Mouse (Mus musculus) neural tube, embryonic 14.5 days (tissue): Measurements from ENCODE around the gene Mecom. TPM values are rescaled to one million over a fixed set of nuclear protein-coding genes. Genes with fewer than 3 reads are reported as not detected.

ENCODE experiments used
- ATAC-seq: fragments of 200-750 bp; cut with Nextera tagmentation; 2 replicates; pipeline ENCODE4 v1.8.0; 2017; ENCODE audit warnings: low read depth, mild to moderate bottlenecking, moderate TSS enrichment, moderate library complexity
- H3K27ac ChIP-seq: fragments of 300-500 bp; sonication (generic); 2 replicates; pipeline ENCODE4 v1.5.1; 2014; ENCODE audit warnings: low read depth, mild to moderate bottlenecking, control low read depth, low read length, moderate library complexity, mixed read lengths
- H3K27me3 ChIP-seq: fragments of 300-500 bp; sonication (generic); 2 replicates; pipeline ENCODE4 v1.6.1; 2014; ENCODE audit warnings: low read length; ENCODE audit not compliant: control insufficient read depth, insufficient read depth
- H3K36me3 ChIP-seq: fragments of 300-500 bp; sonication (generic); 2 replicates; pipeline ENCODE4 v1.6.1; 2014; ENCODE audit warnings: low read length, mixed read lengths; ENCODE audit not compliant: control insufficient read depth, insufficient read depth
- H3K4me1 ChIP-seq: fragments of 300-500 bp; sonication (generic); 2 replicates; pipeline ENCODE4 v1.6.1; 2014; ENCODE audit warnings: low read length; ENCODE audit not compliant: control insufficient read depth, insufficient read depth
- H3K4me2 ChIP-seq: fragments of 300-500 bp; sonication (generic); 2 replicates; pipeline ENCODE4 v1.6.1; 2014; ENCODE audit warnings: mild to moderate bottlenecking, low read depth, low read length, control low read depth
- H3K4me3 ChIP-seq: fragments of 300-500 bp; sonication (generic); 2 replicates; pipeline ENCODE4 v1.5.1; 2014; ENCODE audit warnings: low read depth, low read length, control low read depth, mixed read lengths
- H3K9ac ChIP-seq: fragments of 300-500 bp; sonication (generic); replicated peaks from 2 replicates; pipeline ENCODE4 v1.6.1; 2014; ENCODE audit warnings: low read depth, mild to moderate bottlenecking, control low read depth, low read length, mixed read lengths
- H3K9me3 ChIP-seq: fragments of 300-500 bp; sonication (generic); 2 replicates; pipeline ENCODE4 v1.6.1; 2016; ENCODE audit warnings: low read length; ENCODE audit not compliant: control insufficient read depth
- WGBS: fragments of 180-500 bp; shearing (Covaris S2); extraction: QIAGEN DNeasy Blood & Tissue Kit; methylation state at CpG from one replicate; pipeline ENCODE4 v1.1.7; 2014; 5-methylcytosine and 5-hydroxymethylcytosine counted together
- polyA plus RNA-seq: library from polyadenylated mRNA; unstranded; fragments of >200 nt; fragmentation: Nextera tagmentation; extraction: Ambion mirVana; gene quantifications from 2 replicates; pipeline ENCODE4 v1.2.1, GENCODE M21; 2014

The Mecom gene
- polyA plus RNA-seq, 1 experiment from 2014 or later: 6.4 TPM

- Histone ChIP-seq H3K4me1 (no peaks in the 10 kb centered on the region), H3K27me3 (no peaks in the 10 kb centered on the region), H3K9ac (no peak overlapping the region), H3K36me3 (no peaks in the 10 kb centered on the region), H3K27ac (no peak overlapping the region), H3K9me3 (no peaks in the 10 kb centered on the region), H3K4me2 (no peak overlapping the region), H3K4me3 (no peak overlapping the region)
- no peak for ATAC-seq
- 83% methylated on average over 4 of the region's 4 CpGs for WGBS
These were observed 571.2 kb downstream of the Mecom start for GRCm38 (mm10) chr3:29976580-29976979.

- H3K27me3 ChIP-seq: no peaks in the 10 kb centered on the region
- H3K36me3 ChIP-seq: no peaks in the 10 kb centered on the region
- no peak overlapping the region for H3K9ac ChIP-seq
- 80% methylated on average over 11 of the region's 11 CpGs for WGBS
- H3K4me3 ChIP-seq: no peak overlapping the region
- no peak overlapping the region for H3K4me2 ChIP-seq
- no peaks in the 10 kb centered on the region for H3K4me1 ChIP-seq
- no peak for ATAC-seq
- H3K9me3 ChIP-seq: no peaks in the 10 kb centered on the region
- H3K27ac ChIP-seq: no peak overlapping the region
These were observed 579.3 kb downstream of the Mecom start for GRCm38 (mm10) chr3:29968433-29968949.

GRCm38 (mm10) chr3:29963953-29964352 is 583.9 kb downstream of the Mecom start:
- H3K4me1 ChIP-seq: no peaks in the 10 kb centered on the region
- no peak overlapping the region for H3K9ac ChIP-seq
- WGBS: 80% methylated on average over 7 of the region's 7 CpGs
- no peak for ATAC-seq
- no peak overlapping the region for H3K27ac ChIP-seq
- no peaks in the 10 kb centered on the region for H3K36me3 ChIP-seq
- no peak overlapping the region for H3K4me3 ChIP-seq
- H3K4me2 ChIP-seq: no peak overlapping the region
- no peaks in the 10 kb centered on the region for H3K27me3 ChIP-seq
- H3K9me3 ChIP-seq: no peaks in the 10 kb centered on the region

- Histone ChIP-seq H3K27me3 (no peaks in the 10 kb centered on the region), H3K9ac (no peak overlapping the region)
- WGBS: 85% methylated on average over 3 of the region's 3 CpGs
These were observed 584.4 kb downstream of the Mecom start for GRCm38 (mm10) chr3:29963447-29963846.

GRCm38 (mm10) chr3:29959051-29959450 is 588.8 kb downstream of the Mecom start:
- ATAC-seq: no peak
- WGBS: 86% methylated on average over 3 of the region's 3 CpGs

More at GRCm38 (mm10) chr3:29963447-29963846, 584.4 kb downstream of the Mecom start:
- no peaks in the 10 kb centered on the region for H3K36me3 ChIP-seq
- ATAC-seq: no peak
- no peaks in the 10 kb centered on the region for H3K4me1 ChIP-seq
- H3K27ac ChIP-seq: no peak overlapping the region
- no peak overlapping the region for H3K4me3 ChIP-seq
- no peak overlapping the region for H3K4me2 ChIP-seq
- no peaks in the 10 kb centered on the region for H3K9me3 ChIP-seq

GRCm38 (mm10) chr3:29957365-29958236 is 590.2 kb downstream of the Mecom start:
- Histone ChIP-seq H3K9me3 (no peaks in the 10 kb centered on the region), H3K4me1 (peaks cover 4% of the 10 kb centered on the region; the same call in 1 of the 2 replicates), H3K36me3 (no peaks in the 10 kb centered on the region), H3K27me3 (no peaks in the 10 kb centered on the region), H3K27ac (no peak overlapping the region), H3K4me3 (no peak overlapping the region), H3K4me2 (no peak overlapping the region; the same call in 1 of the 2 replicates), H3K9ac (no peak overlapping the region)
- peak; percentile 77; the same call in 1 of the 2 replicates for ATAC-seq
- 51% methylated on average over 10 of the region's 10 CpGs for WGBS

More at GRCm38 (mm10) chr3:29959051-29959450, 588.8 kb downstream of the Mecom start:
- Histone ChIP-seq H3K36me3 (no peaks in the 10 kb centered on the region), H3K9ac (no peak overlapping the region), H3K4me3 (no peak overlapping the region), H3K9me3 (no peaks in the 10 kb centered on the region), H3K27me3 (no peaks in the 10 kb centered on the region), H3K4me1 (peaks cover 4% of the 10 kb centered on the region; the same call in 1 of the 2 replicates), H3K27ac (no peak overlapping the region), H3K4me2 (no peak overlapping the region)

- no peaks in the 10 kb centered on the region for H3K36me3 ChIP-seq
- 71% methylated on average over 3 of the region's 3 CpGs for WGBS
- no peaks in the 10 kb centered on the region for H3K9me3 ChIP-seq
- H3K4me2 ChIP-seq: no peak overlapping the region
- no peak overlapping the region for H3K9ac ChIP-seq
- H3K27ac ChIP-seq: no peak overlapping the region
- H3K4me1 ChIP-seq: peaks cover 4% of the 10 kb centered on the region; the same call in 1 of the 2 replicates
- no peaks in the 10 kb centered on the region for H3K27me3 ChIP-seq
- no peak for ATAC-seq
- no peak overlapping the region for H3K4me3 ChIP-seq
These were observed 594.5 kb downstream of the Mecom start for GRCm38 (mm10) chr3:29953269-29953668.

GRCm38 (mm10) chr3:29950853-29951252 is 597.0 kb downstream of the Mecom start:
- H3K4me1 ChIP-seq: no peaks in the 10 kb centered on the region

More at GRCm38 (mm10) chr3:29950853-29951252, 597.0 kb downstream of the Mecom start:
- no peak overlapping the region for H3K4me3 ChIP-seq
- no peak overlapping the region for H3K4me2 ChIP-seq
- H3K27ac ChIP-seq: no peak overlapping the region
- no peaks in the 10 kb centered on the region for H3K9me3 ChIP-seq
- no peaks in the 10 kb centered on the region for H3K36me3 ChIP-seq
- WGBS: 86% methylated on average over 5 of the region's 5 CpGs
- no peak for ATAC-seq
- H3K9ac ChIP-seq: no peak overlapping the region
- no peaks in the 10 kb centered on the region for H3K27me3 ChIP-seq
